Mouse (Mus musculus) kidney, adult 2 months (tissue): ENCODE data around the gene Rgs19.

Experiments used
- CTCF ChIP-seq: fragments of 200-500 bp; conservative IDR thresholded peaks from 2 replicates; pipeline ENCODE4 v1.5.1; 2011; ENCODE audit warnings: low read depth, mild to moderate bottlenecking, control low read depth, low read length, moderate library complexity, mixed read lengths; ENCODE audit not compliant: insufficient read depth, insufficient read length
- POLR2A ChIP-seq: fragments of 200-500 bp; IDR thresholded peaks from one replicate; pipeline ENCODE4 v1.6.1; 2011; ENCODE audit warnings: low read depth, low read length, control low read depth

DNA sequence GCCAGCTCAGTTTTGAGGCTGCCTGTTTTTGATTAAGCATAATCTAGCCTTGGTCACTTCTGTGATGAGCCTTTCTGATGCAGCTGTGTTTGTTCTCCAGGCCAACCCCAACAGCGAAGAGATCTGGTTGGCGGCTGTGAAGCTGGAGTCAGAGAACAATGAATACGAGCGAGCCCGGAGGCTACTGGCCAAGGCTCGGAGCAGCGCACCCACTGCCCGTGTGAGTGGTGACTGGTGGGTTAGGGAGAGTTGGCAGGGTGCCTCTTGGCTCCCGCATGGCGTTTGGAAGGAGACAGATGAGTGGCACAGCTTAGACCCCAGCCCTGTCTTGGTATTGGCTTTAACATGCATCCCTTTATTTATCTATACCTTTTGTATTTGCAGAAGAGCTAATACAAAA, 44.9 kb downstream of the Rgs19 start:
- no peak for TF ChIP-seq CTCF
- no peak for TF ChIP-seq POLR2A
